21 mouse cellular contexts compared by ENCODE assay signal in genomic region chr7:81176187-81176769, GRCm38 (mm10). TPM values are rescaled to one million over a fixed set of nuclear protein-coding genes. Genes with fewer than 3 reads are reported as not detected.
A peak's percentile ranks its signal among the peaks of the same experiment; 100 is the strongest.
DNase-seq lines count a peak whose midpoint lies in the region; ATAC-seq and TF ChIP-seq lines count a peak whose summit lies in the region.
"Had no signal": no experiment of that assay in that cellular context is flagged by ENCODE, and none has a peak within 500 bp of the region (broad histone marks: within the 10 kb centered on the region; RNA-seq: fewer than 3 reads in every experiment).

No protein-coding gene starts in this region.

- WGBS in stomach, embryonic 16.5 days, result 51% methylated on average over 5 of the region's 5 CpGs
- WGBS in stomach, postnatal 0 days, result 55% methylated on average over 5 of the region's 5 CpGs
- 45% methylated on average over 5 of the region's 5 CpGs for WGBS in embryonic facial prominence, embryonic 10.5 days
- WGBS in midbrain, embryonic 13.5 days, result 50% methylated on average over 5 of the region's 5 CpGs

- TF ChIP-seq CTCF in stomach, postnatal 0 days (IDR thresholded peaks at IDR 0.05; ENCODE audit: low read depth), result no peak

- ATAC-seq in stomach, embryonic 16.5 days (ENCODE audit: insufficient read depth, low FRiP score), result 0 out of 2 replicates have a peak, but pooled peaks have one; percentile 7
- no peak for ATAC-seq in stomach, postnatal 0 days (ENCODE audit: low FRiP score, low TSS enrichment)
- ATAC-seq in midbrain, embryonic 13.5 days, result no peak

- H3K9ac ChIP-seq in stomach, embryonic 16.5 days (ENCODE audit: low read length), result no peak overlapping the region
- H3K9ac ChIP-seq in stomach, postnatal 0 days (ENCODE audit: low read length), result no peak overlapping the region
- H3K9ac ChIP-seq in midbrain, embryonic 13.5 days (replicated peaks), result no peak overlapping the region
- H3K9ac ChIP-seq: embryonic facial prominence, embryonic 15.5 days; hindbrain, embryonic 15.5 days; limb, embryonic 15.5 days; lung, embryonic 14.5 days had no signal

- no peak overlapping the region for H3K4me3 ChIP-seq in stomach, embryonic 16.5 days (replicated peaks; ENCODE audit: low read length)
- no peak overlapping the region for H3K4me3 ChIP-seq in stomach, postnatal 0 days (ENCODE audit: low read depth, low read length)
- no peak overlapping the region for H3K4me3 ChIP-seq in embryonic facial prominence, embryonic 10.5 days
- no peak overlapping the region for H3K4me3 ChIP-seq in midbrain, embryonic 13.5 days (replicated peaks)
- H3K4me3 ChIP-seq: embryonic facial prominence, embryonic 15.5 days; forebrain, embryonic 10.5 days; hindbrain, embryonic 15.5 days; limb, embryonic 15.5 days had no signal

- H3K4me1 ChIP-seq in stomach, embryonic 16.5 days (ENCODE audit: control insufficient read depth, insufficient read depth, low read length), result no peaks in the 10 kb centered on the region
- no peaks in the 10 kb centered on the region for H3K4me1 ChIP-seq in stomach, postnatal 0 days (replicated peaks; ENCODE audit: control insufficient read depth, insufficient read depth)
- peaks cover 7% of the 10 kb centered on the region; the same call in 1 of the 2 replicates for H3K4me1 ChIP-seq in embryonic facial prominence, embryonic 10.5 days
- H3K4me1 ChIP-seq in midbrain, embryonic 13.5 days (replicated peaks), result no peaks in the 10 kb centered on the region
- H3K4me1 ChIP-seq: embryonic facial prominence, embryonic 15.5 days; forebrain, embryonic 10.5 days; hindbrain, embryonic 15.5 days; limb, embryonic 15.5 days had no signal

- no peak for TF ChIP-seq EP300 in stomach, postnatal 0 days (optimal IDR thresholded peaks at IDR 0.05)

- no peak overlapping the region for H3K27ac ChIP-seq in stomach, embryonic 16.5 days (ENCODE audit: low read length)
- no peak overlapping the region for H3K27ac ChIP-seq in stomach, postnatal 0 days (replicated peaks)
- no peak overlapping the region for H3K27ac ChIP-seq in embryonic facial prominence, embryonic 10.5 days (replicated peaks)
- H3K27ac ChIP-seq in midbrain, embryonic 13.5 days, result no peak overlapping the region
- H3K27ac ChIP-seq: embryonic facial prominence, embryonic 15.5 days; forebrain, embryonic 10.5 days; hindbrain, embryonic 15.5 days; limb, embryonic 15.5 days had no signal

- H3K36me3 ChIP-seq in stomach, embryonic 16.5 days (ENCODE audit: control insufficient read depth, insufficient read depth, low read length), result no peaks in the 10 kb centered on the region
- H3K36me3 ChIP-seq in stomach, postnatal 0 days (ENCODE audit: control insufficient read depth, insufficient read depth, low read length), result no peaks in the 10 kb centered on the region
- H3K36me3 ChIP-seq in embryonic facial prominence, embryonic 10.5 days (replicated peaks), result no peaks in the 10 kb centered on the region
- no peaks in the 10 kb centered on the region for H3K36me3 ChIP-seq in midbrain, embryonic 13.5 days
- H3K36me3 ChIP-seq: embryonic facial prominence, embryonic 15.5 days; forebrain, embryonic 10.5 days; hindbrain, embryonic 15.5 days; limb, embryonic 15.5 days had no signal

- H3K9me3 ChIP-seq in stomach, embryonic 16.5 days (replicated peaks; ENCODE audit: control insufficient read depth, low read length), result 0 out of 2 replicates have a peak, but pooled peaks cover 4% of the 10 kb centered on the region
- H3K9me3 ChIP-seq in stomach, postnatal 0 days (ENCODE audit: control insufficient read depth, low read length), result no peaks in the 10 kb centered on the region
- H3K9me3 ChIP-seq in embryonic facial prominence, embryonic 10.5 days, result peaks cover 2% of the 10 kb centered on the region; the same call in 1 of the 2 replicates
- peaks cover 4% of the 10 kb centered on the region for H3K9me3 ChIP-seq in midbrain, embryonic 13.5 days
- H3K9me3 ChIP-seq: embryonic facial prominence, embryonic 15.5 days; hindbrain, embryonic 15.5 days had no signal

- no peak overlapping the region for H3K4me2 ChIP-seq in stomach, embryonic 16.5 days (ENCODE audit: low read depth, low read length)
- H3K4me2 ChIP-seq in stomach, postnatal 0 days (replicated peaks; ENCODE audit: low read depth), result no peak overlapping the region
- no peak overlapping the region for H3K4me2 ChIP-seq in midbrain, embryonic 13.5 days (replicated peaks)
- H3K4me2 ChIP-seq: embryonic facial prominence, embryonic 15.5 days; heart, embryonic 11.5 days; hindbrain, embryonic 15.5 days; limb, embryonic 15.5 days; lung, embryonic 14.5 days; midbrain, embryonic 11.5 days had no signal

- DNase-seq in stomach, postnatal 0 days (ENCODE audit: low spot score), result no peak
- peak; percentile 37 for DNase-seq in forelimb bud, embryonic 11.5 days (ENCODE audit: low read depth, low spot score)
- DNase-seq in lung, postnatal 36 days, result peak; percentile 74
- no peak for DNase-seq in embryonic facial prominence, embryonic 10.5 days (ENCODE audit: low spot score)
- DNase-seq in kidney, postnatal 4 days, result no peak
- DNase-seq: adrenal gland, adult 8-10 months; cerebellum, adult 11 months; cerebellum, postnatal 36 days; heart, postnatal 14 days; kidney, adult 2 months; kidney, postnatal 25 days; lung, embryonic 14.5 days; right cerebral cortex, postnatal 25 days had no signal

- H3K27me3 ChIP-seq in stomach, embryonic 16.5 days (ENCODE audit: control insufficient read depth, insufficient read depth, low read length), result no peaks in the 10 kb centered on the region
- no peaks in the 10 kb centered on the region for H3K27me3 ChIP-seq in stomach, postnatal 0 days (ENCODE audit: control insufficient read depth, insufficient read depth, low read length)
- no peaks in the 10 kb centered on the region for H3K27me3 ChIP-seq in embryonic facial prominence, embryonic 10.5 days (replicated peaks; ENCODE audit: low read depth, poor library complexity, severe bottlenecking)
- no peaks in the 10 kb centered on the region for H3K27me3 ChIP-seq in midbrain, embryonic 13.5 days
- H3K27me3 ChIP-seq: embryonic facial prominence, embryonic 15.5 days; hindbrain, embryonic 15.5 days; limb, embryonic 15.5 days had no signal

RNA-seq across cellular contexts. Expression of gene Pde8a, which starts 37.1 kb away (rescaled TPM):
- polyA plus RNA-seq in stomach, embryonic 16.5 days (2015; fragmentation: Nextera tagmentation; extraction: Ambion mirVana), result 2.4 and 3.0 TPM in 2 replicates
- polyA plus RNA-seq in stomach, postnatal 0 days (2015; fragmentation: Nextera tagmentation; extraction: Ambion mirVana), result 4.9 and 5.0 TPM in 2 replicates
- polyA plus RNA-seq in embryonic facial prominence, embryonic 10.5 days (2016; fragmentation: Nextera tagmentation; extraction: Ambion mirVana), result 2.2 and 2.4 TPM in 2 replicates
- 1.8 and 2.5 TPM in 2 replicates for polyA plus RNA-seq in midbrain, embryonic 13.5 days (2015; fragmentation: Nextera tagmentation; extraction: Ambion mirVana)

Comparison
In these comparisons a context has a peak if more than half of its experiments do, and no peak if none do; other contexts are left out.
1. DNase-seq: peak in forelimb bud, embryonic 11.5 days (single experiment) and lung, postnatal 36 days (single experiment); none in stomach, postnatal 0 days (single experiment), embryonic facial prominence, embryonic 10.5 days (single experiment) and kidney, postnatal 4 days (0 of 2).